Mouse (Mus musculus) gastrocnemius, adult 8-10 months (tissue): Measurements from ENCODE around the gene Fah. TPM values are rescaled to one million over a fixed set of nuclear protein-coding genes. Genes with fewer than 3 reads are reported as not detected.

Experiments used
- DNase-seq, 2 experiments: peaks; one replicate each; pipeline ENCODE4 v3.0.0; 2022; ENCODE audit warnings: low spot score in 2 of 2
- total RNA-seq, 4 experiments: library from RNA; stranded (reverse); gene quantifications; 2 replicates each; pipeline ENCODE4 v1.2.4; 2022

Fah gene
- total RNA-seq, 4 experiments from 2014 or later = 0.75 to 3.4 (median 1.8) TPM

- no peak for DNase-seq
These were observed 11.6 kb downstream of the Fah start for GRCm38 (mm10) chr7:84594917-84595303.

- DNase-seq = no peak
These were observed 12.2 kb downstream of the Fah start for GRCm38 (mm10) chr7:84594087-84594916.

- DNase-seq = no peak
These were observed 15.2 kb downstream of the Fah start for GRCm38 (mm10) chr7:84591347-84591746.

GRCm38 (mm10) chr7:84590622-84591021 lies 15.9 kb downstream of the Fah start:
- DNase-seq = no peak

GRCm38 (mm10) chr7:84587101-84587783 lies 19.3 kb downstream of the Fah start:
- no peak for DNase-seq

GRCm38 (mm10) chr7:84586360-84587100 lies 20.0 kb downstream of the Fah start:
- DNase-seq = no peak

GRCm38 (mm10) chr7:84585086-84585485 lies 21.4 kb downstream of the Fah start:
- DNase-seq = no peak

- no peak for DNase-seq
These were observed 26.8 kb downstream of the Fah start for GRCm38 (mm10) chr7:84579769-84580168.

- DNase-seq = no peak
These were observed 27.7 kb downstream of the Fah start for GRCm38 (mm10) chr7:84578841-84579240.

- no peak for DNase-seq
These were observed 29.5 kb downstream of the Fah start for GRCm38 (mm10) chr7:84577034-84577433.

- no peak for DNase-seq
These were observed 40.3 kb downstream of the Fah start for GRCm38 (mm10) chr7:84566200-84566599.

GRCm38 (mm10) chr7:84564236-84564635 lies 42.3 kb downstream of the Fah start:
- no peak for DNase-seq

- DNase-seq = no peak
These were observed 46.0 kb downstream of the Fah start for GRCm38 (mm10) chr7:84560500-84560899.

GRCm38 (mm10) chr7:84557332-84557731 lies 49.2 kb downstream of the Fah start:
- no peak for DNase-seq

GRCm38 (mm10) chr7:84555294-84555693 lies 51.2 kb downstream of the Fah start:
- no peak for DNase-seq

GRCm38 (mm10) chr7:84551472-84551871 lies 55.0 kb downstream of the Fah start:
- no peak for DNase-seq

- DNase-seq = no peak
These were observed 59.9 kb downstream of the Fah start for GRCm38 (mm10) chr7:84546667-84547066.

GRCm38 (mm10) chr7:84544946-84545345 lies 61.6 kb downstream of the Fah start:
- no peak for DNase-seq
